Mouse (Mus musculus): Measurements from ENCODE around the gene Tnpo3. TPM values are rescaled to one million over a fixed set of nuclear protein-coding genes. Genes with fewer than 3 reads are reported as not detected.

The Tnpo3 gene
- 98.2 and 99.9 TPM in 2 replicates for polyA plus RNA-seq (2016; fragmentation: Nextera tagmentation; extraction: Ambion mirVana)

DNA sequence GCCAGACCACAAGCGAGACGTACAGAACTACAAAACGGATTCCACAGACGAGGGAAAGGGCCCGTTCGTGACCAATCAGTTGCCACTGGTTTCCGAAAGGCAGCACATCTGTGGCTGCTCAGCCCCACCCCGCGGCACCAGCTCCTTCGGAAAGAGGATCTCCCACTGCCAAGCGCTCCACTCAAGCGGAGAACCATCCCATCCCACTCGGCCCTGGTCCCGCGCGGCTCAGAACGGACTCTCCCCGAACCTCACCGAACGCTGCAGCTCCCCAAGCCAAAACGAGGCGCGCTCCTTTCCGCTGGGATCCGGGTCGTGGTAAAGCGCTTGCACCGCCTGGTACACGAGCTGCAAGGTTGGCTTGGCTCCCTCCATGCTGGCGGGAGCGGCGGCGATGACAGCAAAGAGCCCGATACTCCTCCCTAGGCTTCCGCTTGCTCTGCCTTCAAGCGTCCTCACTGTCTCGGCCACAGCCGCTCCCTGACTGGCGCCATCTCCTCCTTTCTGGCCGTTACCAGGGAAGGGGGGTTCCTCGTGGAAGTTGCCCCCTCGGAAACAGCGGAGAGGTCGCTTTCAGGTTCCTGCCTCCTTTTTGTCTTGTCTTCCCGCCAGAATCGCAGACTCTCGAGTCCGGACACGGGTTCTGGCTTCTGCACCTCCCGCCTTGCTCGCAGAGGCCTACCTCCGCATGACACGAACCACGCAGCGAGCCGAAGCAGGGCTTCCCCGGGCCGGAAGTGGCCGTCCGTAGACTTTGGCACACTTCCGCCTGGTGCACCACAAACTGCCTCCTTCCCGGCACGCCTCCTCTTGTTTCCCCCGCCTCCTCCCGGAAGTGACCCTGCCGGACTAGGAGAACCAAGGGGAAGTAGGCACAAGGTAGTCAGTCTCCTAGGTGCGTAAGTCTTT lies at the start of gene Tnpo3:
Gene Tnpo3 (minus strand): TSS at position 777 of the 909 bp plus-strand sequence.
- under 1% methylated on average over 67 of the region's 67 CpGs for WGBS
- H3K9ac ChIP-seq = peak within 1 kb of the TSS; percentile 90
- peak within 1 kb of the TSS; percentile 68 for H3K4me2 ChIP-seq (replicated peaks)
- 0 out of 2 replicates have a peak within 1 kb of the TSS, but pooled peaks have one; percentile 53 for H3K27ac ChIP-seq
- no peaks in the 10 kb centered on the region for H3K36me3 ChIP-seq
- H3K4me1 ChIP-seq = no peaks in the 10 kb centered on the region; the same call in 1 of the 2 replicates
- no peaks in the 10 kb centered on the region for H3K27me3 ChIP-seq (replicated peaks)
- ATAC-seq (ENCODE audit: low FRiP score, low read depth) = peak; percentile 97
- H3K4me3 ChIP-seq = peak within 1 kb of the TSS; percentile 95
- H3K9me3 ChIP-seq = no peaks in the 10 kb centered on the region

DNA sequence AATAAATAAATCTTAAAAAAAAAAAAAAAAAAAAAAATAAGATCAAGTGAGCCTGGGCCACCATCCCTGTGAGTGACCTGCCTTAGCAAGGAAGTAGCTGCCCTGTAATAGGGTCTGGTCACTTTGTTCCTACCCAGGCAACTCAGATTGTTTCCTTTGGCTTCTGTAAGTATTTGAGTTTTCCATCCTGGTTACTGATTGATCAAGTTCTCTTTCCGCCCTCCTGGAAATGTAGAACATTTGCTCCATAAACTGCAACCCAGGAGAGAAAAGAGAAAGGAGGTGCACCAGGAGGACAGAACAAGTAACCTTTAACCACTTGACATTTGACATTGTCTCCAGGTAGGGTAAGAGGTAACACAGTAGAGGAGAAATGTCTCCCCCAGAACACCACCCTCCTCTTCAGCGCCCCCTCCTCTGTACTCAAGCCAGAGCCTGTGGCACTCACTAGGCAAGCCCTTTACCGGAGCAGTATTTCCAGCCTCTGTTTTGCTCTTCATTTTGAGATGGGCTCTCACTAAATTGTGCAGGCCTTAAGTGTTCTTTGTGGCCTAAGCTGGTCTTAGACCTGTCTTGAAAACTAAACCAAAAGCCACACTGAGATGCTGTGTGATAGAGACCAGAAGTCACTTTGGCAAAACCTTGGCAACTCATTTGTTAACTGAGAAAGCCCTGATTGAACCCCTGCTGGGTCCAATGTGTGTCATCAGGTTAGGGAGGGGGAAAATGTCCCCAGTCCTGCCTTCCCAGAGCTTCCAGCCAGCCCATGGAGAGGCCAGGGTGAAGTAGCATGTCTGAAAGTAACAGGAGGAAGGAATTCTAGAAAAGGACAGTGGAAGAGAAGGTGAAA lies 49.2 kb upstream of the Tnpo3 start:
- no peaks in the 10 kb centered on the region for H3K9me3 ChIP-seq
- no peak for ATAC-seq (ENCODE audit: low FRiP score, low read depth)
- H3K9ac ChIP-seq = no peak overlapping the region
- no peaks in the 10 kb centered on the region for H3K36me3 ChIP-seq
- H3K27me3 ChIP-seq (replicated peaks) = no peaks in the 10 kb centered on the region
- no peak overlapping the region for H3K4me3 ChIP-seq
- H3K4me2 ChIP-seq (replicated peaks) = no peak overlapping the region
- H3K4me1 ChIP-seq = no peaks in the 10 kb centered on the region
- 89% methylated on average over 3 of the region's 3 CpGs for WGBS
- no peak overlapping the region for H3K27ac ChIP-seq

DNA sequence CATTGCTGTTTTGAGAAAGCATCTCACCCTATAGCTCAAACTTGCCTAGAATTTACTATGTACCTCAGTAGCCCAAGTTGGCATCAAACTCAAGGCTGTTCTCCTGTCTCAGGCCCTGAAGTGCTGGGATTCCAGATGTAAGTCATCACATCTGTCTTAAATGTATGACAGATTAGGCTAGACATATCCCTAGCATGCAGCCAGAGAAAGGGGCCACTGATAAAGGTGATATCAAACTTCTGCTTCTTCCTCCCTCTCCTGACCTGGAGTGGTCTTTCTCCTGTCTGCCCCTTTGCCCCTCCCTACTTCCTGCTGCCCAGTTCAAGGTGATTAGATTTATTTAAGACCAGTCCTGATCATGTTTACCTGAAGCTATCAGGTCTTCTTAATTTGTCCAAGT lies 43.6 kb upstream of the Tnpo3 start:
- Histone ChIP-seq H3K4me3 (no peak overlapping the region), H3K9ac (no peak overlapping the region), H3K9me3 (no peaks in the 10 kb centered on the region), H3K4me2 (replicated peaks) (no peak overlapping the region), H3K27me3 (replicated peaks) (no peaks in the 10 kb centered on the region), H3K36me3 (no peaks in the 10 kb centered on the region), H3K4me1 (no peaks in the 10 kb centered on the region), H3K27ac (no peak overlapping the region)
- no peak for ATAC-seq (ENCODE audit: low FRiP score, low read depth)

- 77% methylated on average over 10 of the region's 10 CpGs for WGBS
Observed at GRCm38 (mm10) chr6:29650170-29650549, 40.5 kb upstream of the Tnpo3 start.

DNA sequence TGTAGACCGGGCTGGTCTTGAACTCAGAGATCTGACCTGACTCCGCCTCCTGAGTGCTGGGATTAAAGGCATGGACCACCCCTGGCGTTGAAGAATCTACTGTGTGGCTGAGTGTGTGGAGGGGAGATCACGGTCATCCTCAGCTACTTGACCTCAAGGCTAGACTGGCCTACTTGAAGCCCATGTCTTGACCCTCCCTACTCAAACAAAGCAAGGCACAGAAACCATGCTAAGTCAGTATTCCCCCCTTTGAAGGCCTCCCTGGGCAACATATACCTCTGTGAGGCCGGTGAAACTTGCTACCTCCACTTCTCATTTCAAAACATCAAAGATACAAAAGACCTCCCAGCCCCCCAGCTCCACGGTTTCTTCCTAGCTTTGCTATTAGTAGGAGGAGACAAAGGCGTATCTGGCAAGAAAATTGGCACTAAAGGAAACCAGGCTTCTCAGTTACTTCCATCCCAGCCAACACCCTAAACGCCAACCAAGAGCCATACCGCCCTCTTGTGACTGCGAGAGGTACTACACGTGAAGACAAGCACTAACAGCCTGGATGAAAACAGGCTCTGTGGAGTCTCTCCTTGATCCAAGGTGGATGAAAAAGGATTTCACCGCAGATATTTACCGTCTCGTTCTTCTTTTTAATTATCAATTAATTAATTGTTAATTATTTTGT lies 39.9 kb upstream of the Tnpo3 start:
- no peak overlapping the region for H3K4me2 ChIP-seq (replicated peaks)
- WGBS = 35% methylated on average over 14 of the region's 14 CpGs
- ATAC-seq (ENCODE audit: low FRiP score, low read depth) = peak; percentile 44; the same call in 1 of the 2 replicates

More at GRCm38 (mm10) chr6:29650170-29650549, 40.5 kb upstream of the Tnpo3 start:
- Histone ChIP-seq H3K4me2 (replicated peaks) (no peak overlapping the region), H3K4me1 (no peaks in the 10 kb centered on the region), H3K36me3 (no peaks in the 10 kb centered on the region), H3K9ac (no peak overlapping the region), H3K27me3 (replicated peaks) (no peaks in the 10 kb centered on the region), H3K9me3 (no peaks in the 10 kb centered on the region), H3K27ac (no peak overlapping the region), H3K4me3 (no peak overlapping the region)
- ATAC-seq (ENCODE audit: low FRiP score, low read depth) = 0 out of 2 replicates have a peak, but pooled peaks have one; percentile 25

GRCm38 (mm10) chr6:29641816-29642215 lies 32.1 kb upstream of the Tnpo3 start:
- Histone ChIP-seq H3K36me3 (no peaks in the 10 kb centered on the region), H3K9ac (no peak overlapping the region), H3K9me3 (0 out of 2 replicates have a peak, but pooled peaks cover 4% of the 10 kb centered on the region), H3K4me3 (no peak overlapping the region), H3K4me1 (no peaks in the 10 kb centered on the region), H3K27me3 (replicated peaks) (peaks cover 6% of the 10 kb centered on the region; the same call in 1 of the 2 replicates), H3K27ac (no peak overlapping the region), H3K4me2 (replicated peaks) (no peak overlapping the region)
- ATAC-seq (ENCODE audit: low FRiP score, low read depth) = no peak
- WGBS = 90% methylated on average over 4 of the region's 4 CpGs

More for the DNA sequence above, 39.9 kb upstream of the Tnpo3 start:
- Histone ChIP-seq H3K27me3 (replicated peaks) (no peaks in the 10 kb centered on the region), H3K9ac (no peak overlapping the region), H3K27ac (no peak overlapping the region), H3K4me1 (no peaks in the 10 kb centered on the region), H3K9me3 (no peaks in the 10 kb centered on the region), H3K36me3 (no peaks in the 10 kb centered on the region), H3K4me3 (no peak overlapping the region)

GRCm38 (mm10) chr6:29639580-29640419 lies 30.1 kb upstream of the Tnpo3 start:
- no peaks in the 10 kb centered on the region for H3K4me1 ChIP-seq
- H3K9me3 ChIP-seq = 0 out of 2 replicates have a peak, but pooled peaks cover 4% of the 10 kb centered on the region
- no peak overlapping the region for H3K9ac ChIP-seq
- no peak overlapping the region for H3K4me2 ChIP-seq (replicated peaks)
- 26% methylated on average over 7 of the region's 7 CpGs for WGBS
- peaks cover 6% of the 10 kb centered on the region; the same call in 1 of the 2 replicates for H3K27me3 ChIP-seq (replicated peaks)
- no peak for ATAC-seq (ENCODE audit: low FRiP score, low read depth)
- H3K4me3 ChIP-seq = no peak overlapping the region
- no peaks in the 10 kb centered on the region for H3K36me3 ChIP-seq
- H3K27ac ChIP-seq = no peak overlapping the region

- Histone ChIP-seq H3K27ac (no peak overlapping the region), H3K9me3 (0 out of 2 replicates have a peak, but pooled peaks cover 4% of the 10 kb centered on the region), H3K4me2 (replicated peaks) (0 out of 2 replicates have a peak overlapping the region, but pooled peaks have one; percentile 2), H3K36me3 (no peaks in the 10 kb centered on the region), H3K27me3 (replicated peaks) (peaks cover 6% of the 10 kb centered on the region; the same call in 1 of the 2 replicates), H3K4me1 (no peaks in the 10 kb centered on the region), H3K9ac (no peak overlapping the region), H3K4me3 (no peak overlapping the region)
- no peak for ATAC-seq (ENCODE audit: low FRiP score, low read depth)
- 8% methylated on average over 16 of the region's 16 CpGs for WGBS
Observed at GRCm38 (mm10) chr6:29638844-29639460, 29.3 kb upstream of the Tnpo3 start.

GRCm38 (mm10) chr6:29637397-29638373 lies 28.0 kb upstream of the Tnpo3 start:
- no peak overlapping the region for H3K9ac ChIP-seq
- no peak overlapping the region for H3K4me2 ChIP-seq (replicated peaks)
- peaks cover 6% of the 10 kb centered on the region; the same call in 1 of the 2 replicates for H3K27me3 ChIP-seq (replicated peaks)
- no peaks in the 10 kb centered on the region for H3K36me3 ChIP-seq
- H3K9me3 ChIP-seq = no peaks in the 10 kb centered on the region
- H3K27ac ChIP-seq = no peak overlapping the region
- peaks cover 1% of the 10 kb centered on the region; the same call in 1 of the 2 replicates for H3K4me1 ChIP-seq
- no peak for ATAC-seq (ENCODE audit: low FRiP score, low read depth)
- 78% methylated on average over 3 of the region's 3 CpGs for WGBS
- H3K4me3 ChIP-seq = no peak overlapping the region

All from neural tube, embryonic 12.5 days (tissue).